Mouse (Mus musculus) hindbrain, embryonic 14.5 days (tissue): ENCODE results near the gene Pim1. TPM values are rescaled to one million over a fixed set of nuclear protein-coding genes. Genes with fewer than 3 reads are reported as not detected.

ENCODE experiments used
- polyA plus RNA-seq: library from polyadenylated mRNA; unstranded; fragments of >200 nt; fragmentation: Nextera tagmentation; extraction: Ambion mirVana; gene quantifications from 2 replicates; pipeline ENCODE4 v1.2.1, GENCODE M21; 2014

The Pim1 gene
- polyA plus RNA-seq, 1 experiment from 2014 or later = 7.8 TPM

Other genes with a start within 250 kb of the Pim1 start
- 101 TPM in 2 replicates for gene Ppil1, start 226.6 kb upstream of the Pim1 start, polyA plus RNA-seq
- gene BC004004, start 222.0 kb upstream of the Pim1 start, polyA plus RNA-seq = 126 and 131 TPM in 2 replicates
- 0.84 and 0.85 TPM in 2 replicates for gene Pi16, start 173.1 kb upstream of the Pim1 start, polyA plus RNA-seq
- 530 and 564 TPM in 2 replicates for gene Mtch1, start 142.8 kb upstream of the Pim1 start, polyA plus RNA-seq
- gene Fgd2, start 129.8 kb upstream of the Pim1 start, polyA plus RNA-seq = 3.8 and 4.9 TPM in 2 replicates
- gene Gm17657, start 58.9 kb downstream of the Pim1 start, polyA plus RNA-seq = not detected in 2 replicates
- gene Tbc1d22b, start 59.0 kb downstream of the Pim1 start, polyA plus RNA-seq = 27.8 and 30.5 TPM in 2 replicates
- 0.50 and 0.53 TPM in 2 replicates for gene Tmem217, start 61.6 kb downstream of the Pim1 start, polyA plus RNA-seq
- gene Rnf8, start 124.0 kb downstream of the Pim1 start, polyA plus RNA-seq = 82.2 and 89.6 TPM in 2 replicates
- 1.8 and 2.6 TPM in 2 replicates for gene Gm28043, start 124.1 kb downstream of the Pim1 start, polyA plus RNA-seq
- 103 and 109 TPM in 2 replicates for gene Cmtr1, start 169.8 kb downstream of the Pim1 start, polyA plus RNA-seq
- gene Ccdc167, start 226.3 kb downstream of the Pim1 start, polyA plus RNA-seq = 13.5 and 13.6 TPM in 2 replicates